Mouse (Mus musculus): ENCODE data around the gene Rnf19b. TPM values are rescaled to one million over a fixed set of nuclear protein-coding genes. Genes with fewer than 3 reads are reported as not detected.

The Rnf19b gene
- polyA plus RNA-seq, 1 experiment from 2014 or later: 8.1 TPM

DNA sequence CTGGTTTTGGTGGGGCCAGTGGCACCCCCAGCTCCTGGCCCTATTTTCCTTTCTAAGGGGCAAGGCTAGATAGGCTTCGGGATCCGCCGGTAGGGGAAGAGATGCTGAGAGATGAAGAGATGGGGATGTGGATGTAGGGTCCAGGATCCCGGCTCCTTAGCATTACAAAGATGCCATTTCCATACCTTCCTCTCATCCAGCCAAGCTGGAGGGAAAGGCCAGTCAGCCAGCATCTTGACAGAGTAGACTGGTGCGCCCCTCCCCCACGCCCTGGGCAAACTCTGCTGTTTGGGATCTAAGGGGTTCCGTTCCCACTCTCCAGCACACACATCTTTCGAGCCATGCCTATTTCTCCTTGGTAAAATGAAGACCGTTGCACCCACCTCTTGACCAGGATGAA lies 48.0 kb downstream of the Rnf19b start:
- Histone ChIP-seq H3K4me3 (no peak overlapping the region), H3K4me2 (no peak overlapping the region), H3K4me1 (replicated peaks) (peaks cover 6% of the 10 kb centered on the region), H3K36me3 (no peaks in the 10 kb centered on the region), H3K9me3 (replicated peaks) (no peaks in the 10 kb centered on the region), H3K9ac (no peak overlapping the region), H3K27ac (ENCODE audit: poor library complexity, severe bottlenecking) (no peak overlapping the region), H3K27me3 (replicated peaks) (peaks cover 68% of the 10 kb centered on the region)
- ATAC-seq (ENCODE audit: insufficient number of reproducible peaks, low FRiP score): no peak
- 13% methylated on average over 9 of the region's 9 CpGs for WGBS

DNA sequence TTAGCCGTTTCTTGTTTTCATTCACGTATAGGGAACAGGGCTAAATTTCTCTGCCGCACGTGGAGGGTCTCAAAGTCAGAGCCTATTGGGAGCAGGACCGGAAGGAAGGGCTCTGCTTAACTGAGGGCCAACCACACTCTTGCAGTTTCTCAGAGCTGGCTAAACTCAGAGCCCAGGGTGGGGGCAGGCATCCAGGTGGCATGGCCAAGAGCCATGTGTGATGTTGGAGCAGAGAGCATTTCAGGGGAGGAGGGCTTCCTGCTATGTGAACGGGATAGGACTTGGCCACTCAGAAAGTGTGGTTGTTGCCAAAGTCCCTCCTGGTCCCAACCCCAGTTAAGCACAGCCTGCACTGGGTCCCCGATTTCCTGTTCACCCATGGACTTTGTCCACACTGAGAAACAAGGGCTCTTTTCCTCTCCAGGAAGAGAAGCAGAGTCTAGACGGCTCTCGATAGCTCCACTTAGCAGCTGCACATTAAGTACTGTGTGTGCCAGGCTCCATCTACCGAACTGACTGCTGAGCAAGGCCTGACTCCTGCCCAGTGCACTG lies 49.4 kb downstream of the Rnf19b start:
- no peaks in the 10 kb centered on the region for H3K36me3 ChIP-seq
- ATAC-seq (ENCODE audit: insufficient number of reproducible peaks, low FRiP score): no peak

DNA sequence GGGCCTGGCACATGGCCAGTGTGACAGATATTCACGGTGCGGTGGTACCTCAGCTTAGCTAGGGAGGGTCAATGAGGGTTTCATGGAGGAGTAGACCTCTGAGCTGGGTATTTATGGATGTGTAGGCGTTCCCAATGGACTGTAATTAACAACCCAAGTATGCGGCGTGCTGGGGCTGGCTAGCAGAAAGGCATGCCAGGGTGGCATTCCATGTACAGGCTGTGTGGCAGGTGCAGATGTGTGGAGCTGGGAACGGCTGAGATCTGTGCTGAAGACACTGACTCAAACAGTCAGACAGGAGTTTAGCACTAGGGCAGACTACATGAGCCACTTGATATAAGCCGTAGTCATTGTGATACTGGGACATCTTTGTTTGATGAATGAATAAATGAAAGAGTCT lies 50.6 kb downstream of the Rnf19b start:
- no peak for ATAC-seq (ENCODE audit: insufficient number of reproducible peaks, low FRiP score)
- Histone ChIP-seq H3K27ac (ENCODE audit: poor library complexity, severe bottlenecking) (no peak overlapping the region), H3K4me1 (replicated peaks) (peaks cover 6% of the 10 kb centered on the region), H3K36me3 (no peaks in the 10 kb centered on the region), H3K4me2 (no peak overlapping the region), H3K9me3 (replicated peaks) (0 out of 2 replicates have a peak, but pooled peaks cover 2% of the 10 kb centered on the region), H3K9ac (no peak overlapping the region), H3K4me3 (no peak overlapping the region), H3K27me3 (replicated peaks) (peaks cover 70% of the 10 kb centered on the region)
- 77% methylated on average over 7 of the region's 7 CpGs for WGBS

More for the DNA sequence above, 49.4 kb downstream of the Rnf19b start:
- no peak overlapping the region for H3K4me3 ChIP-seq
- WGBS: 72% methylated on average over 10 of the region's 10 CpGs
- no peak overlapping the region for H3K9ac ChIP-seq
- H3K9me3 ChIP-seq (replicated peaks): no peaks in the 10 kb centered on the region
- peaks cover 69% of the 10 kb centered on the region for H3K27me3 ChIP-seq (replicated peaks)
- H3K4me1 ChIP-seq (replicated peaks): peaks cover 6% of the 10 kb centered on the region
- no peak overlapping the region for H3K4me2 ChIP-seq
- H3K27ac ChIP-seq (ENCODE audit: poor library complexity, severe bottlenecking): no peak overlapping the region

DNA sequence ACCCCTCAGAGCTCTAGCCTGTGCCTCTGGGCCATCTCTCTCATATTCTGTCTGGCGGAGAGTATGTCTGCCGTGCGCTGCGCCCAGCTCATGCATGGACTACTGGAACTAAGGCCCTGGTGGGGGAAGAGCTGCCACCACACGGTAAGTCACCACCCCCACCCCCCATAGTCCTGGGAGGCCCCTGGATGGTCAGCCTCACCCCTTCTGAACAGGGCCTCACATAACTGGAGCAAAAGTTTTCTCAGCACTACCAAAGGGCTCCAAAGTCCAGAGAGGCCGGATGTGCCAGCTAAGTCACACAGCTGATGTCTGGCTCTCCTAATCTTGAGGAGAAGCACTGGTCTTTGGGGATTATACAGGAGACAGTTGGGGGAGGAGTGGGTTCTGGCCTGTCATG lies 52.7 kb downstream of the Rnf19b start:
- WGBS: 84% methylated on average over 6 of the region's 6 CpGs

DNA sequence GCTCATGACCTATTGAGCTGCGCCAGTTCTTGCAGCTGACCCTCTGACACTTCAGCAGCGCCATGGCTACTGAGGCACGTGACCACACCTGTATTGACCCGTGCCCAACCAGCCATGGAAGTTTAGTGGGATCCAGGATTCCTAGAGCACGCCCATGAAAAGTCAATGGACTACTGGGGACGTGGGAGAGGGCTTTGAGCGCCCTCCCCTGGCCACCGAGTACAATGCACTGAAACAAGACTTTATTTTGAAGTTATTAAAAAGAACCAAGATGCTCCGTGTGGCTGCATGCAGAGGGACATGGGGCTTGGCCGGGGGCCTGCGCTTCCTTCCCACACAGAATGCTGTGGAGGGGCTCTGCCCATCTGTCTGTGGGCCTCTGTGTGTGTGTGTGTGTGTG lies 53.3 kb downstream of the Rnf19b start:
- H3K9me3 ChIP-seq (replicated peaks): 0 out of 2 replicates have a peak, but pooled peaks cover 2% of the 10 kb centered on the region
- H3K4me2 ChIP-seq: no peak overlapping the region
- no peaks in the 10 kb centered on the region for H3K4me1 ChIP-seq (replicated peaks)
- H3K9ac ChIP-seq: no peak overlapping the region
- H3K27ac ChIP-seq (ENCODE audit: poor library complexity, severe bottlenecking): no peak overlapping the region
- H3K36me3 ChIP-seq: no peaks in the 10 kb centered on the region
- WGBS: 65% methylated on average over 11 of the region's 11 CpGs
- H3K27me3 ChIP-seq (replicated peaks): peaks cover 69% of the 10 kb centered on the region
- no peak for ATAC-seq (ENCODE audit: insufficient number of reproducible peaks, low FRiP score)
- no peak overlapping the region for H3K4me3 ChIP-seq

More for the DNA sequence above, 52.7 kb downstream of the Rnf19b start:
- Histone ChIP-seq H3K27me3 (replicated peaks) (peaks cover 69% of the 10 kb centered on the region), H3K4me1 (replicated peaks) (no peaks in the 10 kb centered on the region), H3K27ac (ENCODE audit: poor library complexity, severe bottlenecking) (no peak overlapping the region), H3K9me3 (replicated peaks) (0 out of 2 replicates have a peak, but pooled peaks cover 2% of the 10 kb centered on the region), H3K36me3 (no peaks in the 10 kb centered on the region), H3K9ac (no peak overlapping the region), H3K4me3 (no peak overlapping the region), H3K4me2 (no peak overlapping the region)
- ATAC-seq (ENCODE audit: insufficient number of reproducible peaks, low FRiP score): no peak

DNA sequence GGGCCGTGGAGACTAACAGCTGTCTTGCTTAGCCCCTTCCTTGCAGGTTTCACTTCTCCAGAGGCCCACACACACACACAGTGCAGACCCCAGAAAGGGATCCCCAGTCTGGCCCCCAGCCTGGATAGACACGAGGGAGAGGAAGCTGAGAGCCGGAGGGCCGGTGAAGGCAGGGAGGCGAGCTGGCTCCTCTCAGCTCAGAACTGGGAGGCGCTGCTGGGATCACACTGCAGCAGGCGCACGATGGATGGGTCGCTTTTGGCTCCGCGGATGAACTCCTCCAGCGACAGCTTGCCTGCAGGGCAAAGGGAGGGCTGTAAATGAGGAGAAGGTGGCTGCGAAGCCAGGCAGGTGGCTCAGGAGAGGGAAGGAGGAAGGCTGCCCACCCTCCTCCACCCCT lies 54.2 kb downstream of the Rnf19b start:
- Histone ChIP-seq H3K4me1 (replicated peaks) (no peaks in the 10 kb centered on the region), H3K27ac (ENCODE audit: poor library complexity, severe bottlenecking) (no peak overlapping the region), H3K9ac (no peak overlapping the region), H3K9me3 (replicated peaks) (0 out of 2 replicates have a peak, but pooled peaks cover 2% of the 10 kb centered on the region), H3K36me3 (no peaks in the 10 kb centered on the region), H3K4me3 (no peak overlapping the region), H3K27me3 (replicated peaks) (peaks cover 67% of the 10 kb centered on the region), H3K4me2 (no peak overlapping the region)
- 62% methylated on average over 13 of the region's 13 CpGs for WGBS
- no peak for ATAC-seq (ENCODE audit: insufficient number of reproducible peaks, low FRiP score)

DNA sequence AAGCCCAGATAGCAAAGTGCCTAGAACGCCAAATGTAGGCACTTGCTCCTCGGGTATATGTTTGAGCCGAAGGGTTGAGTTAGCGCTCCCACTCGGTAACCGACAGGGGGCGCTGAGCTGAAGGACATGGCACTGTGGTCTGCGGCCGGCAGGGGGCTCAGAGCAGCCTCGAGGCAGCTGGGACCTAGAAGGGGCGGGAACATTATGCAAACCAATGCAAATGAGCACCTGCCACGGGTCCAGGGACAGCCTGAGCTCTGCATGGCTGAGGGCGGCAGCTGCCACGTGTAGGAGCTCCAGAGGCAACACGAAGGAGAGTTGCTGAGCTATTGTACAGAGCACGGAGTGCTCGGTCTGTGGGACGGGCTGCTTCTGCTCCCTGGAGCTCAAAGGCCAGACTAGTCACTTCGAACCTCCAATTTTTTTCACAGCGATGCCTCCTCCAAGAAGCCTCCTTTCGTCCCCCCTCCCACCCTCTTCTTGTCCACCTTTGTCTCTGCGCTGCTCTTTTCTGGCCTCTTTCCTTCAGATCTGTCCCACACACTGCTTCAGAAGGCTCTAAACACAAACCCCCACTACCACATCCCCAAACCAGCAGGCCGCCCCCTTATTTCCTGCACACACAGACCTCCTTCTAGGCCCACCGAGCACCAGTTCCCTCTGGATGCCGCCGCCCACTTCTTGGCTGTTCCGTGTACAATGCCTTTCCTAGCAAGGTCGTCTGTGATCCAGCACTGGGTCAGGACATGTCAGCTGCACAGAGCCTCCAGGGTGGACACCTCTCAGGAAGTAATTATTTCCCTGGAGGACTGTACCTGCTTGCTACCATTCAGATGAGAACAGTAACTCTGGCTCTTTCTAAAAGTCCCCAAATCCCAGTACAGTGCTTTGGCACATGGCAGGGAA lies 55.3 kb downstream of the Rnf19b start:
- peak; percentile 22; the same call in 1 of the 2 replicates for ATAC-seq (ENCODE audit: insufficient number of reproducible peaks, low FRiP score)

DNA sequence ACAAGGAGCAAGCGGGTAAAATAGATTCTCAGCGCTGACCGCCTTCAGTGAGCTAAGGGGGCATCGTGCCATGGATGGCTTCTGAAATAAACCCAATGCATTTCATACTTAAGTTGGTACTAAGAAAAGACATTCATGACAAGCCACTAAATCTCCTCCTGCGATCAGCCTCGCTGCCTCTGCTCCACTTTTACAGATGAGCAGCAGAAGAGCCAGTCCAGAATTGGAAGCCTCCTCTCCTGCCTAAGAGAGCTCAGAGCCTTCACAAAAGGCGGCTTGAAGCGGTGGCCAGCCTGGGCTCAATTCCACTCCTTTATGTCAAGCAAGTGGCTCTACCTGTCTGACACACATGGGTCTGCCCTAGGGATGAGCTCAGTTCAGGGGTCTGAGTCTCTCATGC lies 58.6 kb downstream of the Rnf19b start:
- Histone ChIP-seq H3K36me3 (no peaks in the 10 kb centered on the region), H3K27me3 (replicated peaks) (peaks cover 87% of the 10 kb centered on the region), H3K9me3 (replicated peaks) (0 out of 2 replicates have a peak, but pooled peaks cover 2% of the 10 kb centered on the region), H3K4me2 (no peak overlapping the region), H3K4me1 (replicated peaks) (peaks cover 8% of the 10 kb centered on the region), H3K9ac (no peak overlapping the region), H3K4me3 (no peak overlapping the region), H3K27ac (ENCODE audit: poor library complexity, severe bottlenecking) (no peak overlapping the region)
- 91% methylated on average over 8 of the region's 8 CpGs for WGBS
- no peak for ATAC-seq (ENCODE audit: insufficient number of reproducible peaks, low FRiP score)

More for the DNA sequence above, 55.3 kb downstream of the Rnf19b start:
- Histone ChIP-seq H3K27ac (ENCODE audit: poor library complexity, severe bottlenecking) (no peak overlapping the region), H3K9ac (no peak overlapping the region), H3K9me3 (replicated peaks) (0 out of 2 replicates have a peak, but pooled peaks cover 2% of the 10 kb centered on the region), H3K4me3 (no peak overlapping the region), H3K4me1 (replicated peaks) (no peaks in the 10 kb centered on the region), H3K36me3 (no peaks in the 10 kb centered on the region), H3K4me2 (no peak overlapping the region), H3K27me3 (replicated peaks) (peaks cover 60% of the 10 kb centered on the region)
- 32% methylated on average over 28 of the region's 28 CpGs for WGBS

DNA sequence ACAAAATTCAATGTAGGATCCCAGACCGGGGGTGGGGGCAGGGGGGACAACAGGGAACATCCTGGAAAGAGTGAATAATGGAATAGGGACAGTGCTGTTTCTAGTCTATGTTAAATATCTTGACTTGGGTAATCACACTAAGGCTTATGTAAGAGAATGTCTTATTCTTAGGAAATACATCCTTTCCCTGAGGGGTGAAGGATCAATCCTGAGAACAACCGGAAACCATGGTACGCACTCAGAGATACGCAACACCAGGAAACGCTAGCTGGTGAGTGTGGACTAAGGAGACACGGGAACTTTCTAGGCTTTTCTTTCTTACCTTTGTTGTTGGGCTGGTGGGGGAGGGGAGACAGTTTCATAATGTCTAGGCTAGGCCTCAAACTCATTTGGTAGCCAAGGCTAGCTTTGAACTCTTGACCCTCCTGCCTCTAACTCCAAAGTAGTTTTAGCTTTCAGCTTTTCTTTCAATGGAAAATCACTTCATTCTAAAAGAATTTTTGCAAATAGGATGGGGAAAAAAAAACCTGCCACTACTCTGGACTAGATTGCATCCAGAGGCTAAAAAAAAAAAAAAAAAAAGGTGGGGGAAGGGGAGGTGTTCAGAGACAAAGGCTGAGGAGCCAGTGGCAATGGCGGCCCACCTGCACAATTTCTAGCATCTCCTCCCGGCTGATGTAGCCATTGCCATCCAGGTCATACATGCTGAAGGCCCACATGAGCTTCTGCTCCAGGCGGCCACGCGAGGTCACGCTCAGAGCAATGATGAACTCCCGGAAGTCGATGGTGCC lies 59.8 kb downstream of the Rnf19b start:
- H3K9me3 ChIP-seq (replicated peaks): 0 out of 2 replicates have a peak, but pooled peaks cover 2% of the 10 kb centered on the region
- H3K4me3 ChIP-seq: no peak overlapping the region
- ATAC-seq (ENCODE audit: insufficient number of reproducible peaks, low FRiP score): no peak
- no peaks in the 10 kb centered on the region for H3K36me3 ChIP-seq
- no peak overlapping the region for H3K9ac ChIP-seq
- no peak overlapping the region for H3K4me2 ChIP-seq
- H3K4me1 ChIP-seq (replicated peaks): peaks cover 8% of the 10 kb centered on the region
- H3K27ac ChIP-seq (ENCODE audit: poor library complexity, severe bottlenecking): no peak overlapping the region
- WGBS: 81% methylated on average over 14 of the region's 14 CpGs
- H3K27me3 ChIP-seq (replicated peaks): peaks cover 90% of the 10 kb centered on the region

DNA sequence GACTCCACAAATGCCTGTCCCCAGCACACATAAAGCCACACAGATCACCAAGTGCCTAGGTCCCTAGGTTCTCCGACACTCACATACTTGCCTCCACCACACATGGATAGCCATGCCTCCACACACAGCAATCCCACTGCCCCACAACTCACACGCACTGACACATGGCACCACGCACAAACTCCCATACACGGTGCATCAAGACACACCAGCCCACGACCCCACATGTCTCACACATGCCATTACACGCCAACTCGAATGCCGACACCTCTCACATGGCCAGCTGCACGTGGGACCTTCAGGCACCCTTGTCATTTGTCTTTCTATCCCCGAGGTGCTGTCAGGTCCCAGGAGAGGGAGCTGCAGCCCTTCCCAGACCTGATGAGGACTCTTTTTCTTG lies 61.6 kb downstream of the Rnf19b start:
- Histone ChIP-seq H3K9me3 (replicated peaks) (no peaks in the 10 kb centered on the region), H3K4me1 (replicated peaks) (peaks cover 9% of the 10 kb centered on the region), H3K27me3 (replicated peaks) (peaks cover 91% of the 10 kb centered on the region), H3K36me3 (no peaks in the 10 kb centered on the region), H3K9ac (no peak overlapping the region), H3K4me2 (no peak overlapping the region), H3K27ac (ENCODE audit: poor library complexity, severe bottlenecking) (no peak overlapping the region), H3K4me3 (no peak overlapping the region)
- no peak for ATAC-seq (ENCODE audit: insufficient number of reproducible peaks, low FRiP score)
- 71% methylated on average over 10 of the region's 10 CpGs for whole genome bisulfite sequencing

All from heart, embryonic 12.5 days (tissue).